ENCODE assay signal across 14 mouse cellular contexts in genomic region chr3:20130456-20131349, GRCm38 (mm10). TPM values are rescaled to one million over a fixed set of nuclear protein-coding genes. Genes with fewer than 3 reads are reported as not detected.
DNase-seq lines count a peak whose midpoint lies in the region; ATAC-seq and TF ChIP-seq lines count a peak whose summit lies in the region.
"Had no signal": no experiment of that assay in that cellular context is flagged by ENCODE, and none has a peak within 500 bp of the region (broad histone marks: within the 10 kb centered on the region; RNA-seq: fewer than 3 reads in every experiment).

No protein-coding gene starts in this region.

- DNase-seq in heart, adult 11 months, result peak; percentile 95
- no peak for DNase-seq in heart, postnatal 25 days (ENCODE audit: low spot score)
- DNase-seq in 416B (ENCODE audit: low read depth), result peak; percentile 35
- DNase-seq in heart, adult 2 months, result peak in 1 of 2 experiments; percentile 60
- DNase-seq in right cerebral cortex, postnatal 25 days, result no peak
- no peak for DNase-seq in neural tube, embryonic 10.5 days (ENCODE audit: extremely low spot score, low spot score)
- DNase-seq in ovary, postnatal 36 days (ENCODE audit: low spot score), result no peak
- DNase-seq: cerebellum, adult 2 months; kidney, adult 18-20 months had no signal

- H3K9me3 ChIP-seq in lung, embryonic 16.5 days (ENCODE audit: control insufficient read depth, low read length), result no peaks in the 10 kb centered on the region
- H3K9me3 ChIP-seq: forebrain, embryonic 13.5 days; neural tube, embryonic 12.5 days had no signal

- peak; percentile 66; the same call in 1 of the 2 replicates for TF ChIP-seq EP300 in heart, adult 2 months (IDR thresholded peaks at IDR 0.05; ENCODE audit: insufficient read depth, low read depth, low read length)

- H3K27ac ChIP-seq in heart, adult 2 months, result peak overlapping the region; percentile 51
- peak overlapping the region; percentile 86 for H3K27ac ChIP-seq in lung, embryonic 16.5 days (ENCODE audit: low read length)
- H3K27ac ChIP-seq: forebrain, embryonic 13.5 days; neural tube, embryonic 12.5 days had no signal

- peaks cover 14% of the 10 kb centered on the region for H3K4me1 ChIP-seq in heart, adult 2 months (ENCODE audit: control insufficient read depth, insufficient read depth, low read length)
- peaks cover 29% of the 10 kb centered on the region for H3K4me1 ChIP-seq in lung, embryonic 16.5 days (replicated peaks; ENCODE audit: control insufficient read depth, insufficient read depth, low read length)
- H3K4me1 ChIP-seq: forebrain, embryonic 13.5 days; neural tube, embryonic 12.5 days had no signal

- intact Hi-C loops in heart, postnatal 25 days (cut with DNase I), result no loop called here
- intact Hi-C loops in heart, adult 2 months (cut with DNase I), result no loop called here

- H3K27me3 ChIP-seq in heart, adult 2 months (ENCODE audit: control insufficient read depth, insufficient read depth, low read length), result no peaks in the 10 kb centered on the region
- H3K27me3 ChIP-seq in lung, embryonic 16.5 days (ENCODE audit: control insufficient read depth, insufficient read depth, low read depth, low read length), result no peaks in the 10 kb centered on the region
- H3K27me3 ChIP-seq: forebrain, embryonic 13.5 days; neural tube, embryonic 12.5 days had no signal

- no peak for TF ChIP-seq POLR2A in heart, adult 2 months (IDR thresholded peaks at IDR 0.05; ENCODE audit: insufficient read depth, low read depth, low read length)

- H3K4me3 ChIP-seq in heart, adult 2 months, result no peak overlapping the region
- H3K4me3 ChIP-seq in lung, embryonic 16.5 days (ENCODE audit: low read length), result no peak overlapping the region
- H3K4me3 ChIP-seq: forebrain, embryonic 13.5 days; neural tube, embryonic 12.5 days had no signal

- no peak overlapping the region for H3K9ac ChIP-seq in heart, adult 2 months (ENCODE audit: low read depth, low read length)
- H3K9ac ChIP-seq in lung, embryonic 16.5 days (ENCODE audit: low read length), result no peak overlapping the region
- H3K9ac ChIP-seq: forebrain, embryonic 13.5 days; neural tube, embryonic 12.5 days had no signal

- no peaks in the 10 kb centered on the region for H3K79me2 ChIP-seq in heart, adult 2 months (replicated peaks; ENCODE audit: control insufficient read depth, insufficient read depth, low read length)

- H3K4me2 ChIP-seq in lung, embryonic 16.5 days (ENCODE audit: low read depth, low read length), result no peak overlapping the region
- H3K4me2 ChIP-seq: forebrain, embryonic 13.5 days; neural tube, embryonic 12.5 days had no signal

- H3K36me3 ChIP-seq in heart, adult 2 months (ENCODE audit: control insufficient read depth, insufficient read depth, low read length), result peaks cover 12% of the 10 kb centered on the region
- H3K36me3 ChIP-seq in lung, embryonic 16.5 days (ENCODE audit: control insufficient read depth, insufficient read depth, low read length), result peaks cover 19% of the 10 kb centered on the region; the same call in 1 of the 2 replicates
- H3K36me3 ChIP-seq: neural tube, embryonic 12.5 days had no signal

- 58% methylated on average over 8 of the region's 8 CpGs for WGBS in heart, adult 2 months
- WGBS in lung, embryonic 16.5 days, result 49% methylated on average over 8 of the region's 8 CpGs

- peak; percentile 27 for ATAC-seq in lung, embryonic 16.5 days (ENCODE audit: low read depth)
- ATAC-seq: activated CD4-positive, CD25-positive, alpha-beta regulatory T cell, adult 4 months; CD4-positive, CD25-positive, alpha-beta regulatory T cell, adult 4 months; forebrain, embryonic 13.5 days had no signal

- 0 out of 2 replicates have a peak, but pooled peaks have one; percentile 3 for TF ChIP-seq CTCF in heart, adult 2 months (IDR thresholded peaks at IDR 0.05)

RNA-seq across cellular contexts. Expression of gene Gyg, which starts 24.4 kb away (rescaled TPM):
- total RNA-seq in heart, postnatal 25 days (2021), result 100 to 1,000 TPM; 145 to 158 TPM
- 100 to 1,000 TPM; 145 to 161 TPM for total RNA-seq in heart, adult 2 months (2021)
- 114 and 195 TPM in 2 replicates for polyA plus RNA-seq in heart, adult 2 months (2012; rRNA removed)
- polyA plus RNA-seq in lung, embryonic 16.5 days (2015; fragmentation: Nextera tagmentation; extraction: Ambion mirVana), result 336 and 351 TPM in 2 replicates

Comparison
In these comparisons a context has a peak if more than half of its experiments do, and no peak if none do; other contexts are left out.
1. DNase-seq: peak in heart, adult 11 months (single experiment) and 416B (single experiment); none in heart, postnatal 25 days (single experiment), right cerebral cortex, postnatal 25 days (single experiment), neural tube, embryonic 10.5 days (single experiment) and ovary, postnatal 36 days (single experiment).